Mouse (Mus musculus) liver, embryonic 13.5 days (tissue): ENCODE data around the gene Sema3b. TPM values are rescaled to one million over a fixed set of nuclear protein-coding genes. Genes with fewer than 3 reads are reported as not detected.
"Not testable (repeated sequence)": the region's sequence is repeated elsewhere in the genome, so short reads cannot be mapped to it uniquely, and the experiment has no call there.

Experiments used
- ATAC-seq: fragments of 200-750 bp; cut with Nextera tagmentation; 2 replicates; pipeline ENCODE4 v1.8.0; 2017; ENCODE audit warnings: low read depth, mild to moderate bottlenecking, moderate number of reproducible peaks, moderate library complexity
- DNase-seq: peaks from one replicate; pipeline ENCODE4 v3.0.0; 2022
- H3K27ac ChIP-seq: fragments of 300-500 bp; sonication (generic); 2 replicates; pipeline ENCODE4 v1.5.1; 2015; ENCODE audit warnings: moderate library complexity, mild to moderate bottlenecking, inconsistent platforms
- H3K27me3 ChIP-seq: fragments of 300-500 bp; sonication (generic); 2 replicates; pipeline ENCODE4 v1.6.1; 2015; ENCODE audit warnings: mild to moderate bottlenecking, inconsistent platforms
- H3K36me3 ChIP-seq: fragments of 300-500 bp; sonication (generic); 2 replicates; pipeline ENCODE4 v1.6.1; 2015; ENCODE audit warnings: mild to moderate bottlenecking, inconsistent platforms
- H3K4me1 ChIP-seq: fragments of 300-500 bp; sonication (generic); replicated peaks from 2 replicates; pipeline ENCODE4 v1.6.1; 2015; ENCODE audit warnings: inconsistent platforms
- H3K4me2 ChIP-seq: fragments of 300-500 bp; sonication (generic); 2 replicates; pipeline ENCODE4 v1.6.1; 2015; ENCODE audit warnings: inconsistent platforms, mild to moderate bottlenecking, moderate library complexity
- H3K4me3 ChIP-seq: fragments of 300-500 bp; sonication (generic); replicated peaks from 2 replicates; pipeline ENCODE4 v1.5.1; 2015; ENCODE audit warnings: mild to moderate bottlenecking, inconsistent platforms
- H3K9ac ChIP-seq: fragments of 300-500 bp; sonication (generic); 2 replicates; pipeline ENCODE4 v1.6.1; 2015; ENCODE audit warnings: mild to moderate bottlenecking, inconsistent platforms
- H3K9me3 ChIP-seq: fragments of 300-500 bp; sonication (generic); replicated peaks from 2 replicates; pipeline ENCODE4 v1.6.1; 2016; ENCODE audit warnings: inconsistent platforms
- WGBS: fragments of 180-500 bp; shearing (Covaris S2); methylation state at CpG from one replicate; pipeline ENCODE4 v1.1.7; 2015; ENCODE audit not compliant: insufficient replicate concordance; 5-methylcytosine and 5-hydroxymethylcytosine counted together
- polyA plus RNA-seq: library from polyadenylated mRNA; unstranded; fragments of >200 nt; fragmentation: Nextera tagmentation; extraction: Ambion mirVana; gene quantifications from 2 replicates; pipeline ENCODE4 v1.2.1, GENCODE M21; 2015

Sema3b gene
- polyA plus RNA-seq, 1 experiment from 2014 or later: 0.22 TPM

- H3K27ac ChIP-seq: peak overlapping the region; percentile 94
- ATAC-seq, H3K27me3 ChIP-seq, H3K9ac ChIP-seq, H3K9me3 ChIP-seq, H3K4me2 ChIP-seq, DNase-seq, H3K4me3 ChIP-seq: not testable (repeated sequence)
- peaks cover 81% of the 10 kb centered on the region for H3K4me1 ChIP-seq
- 73% methylated on average over 6 of the region's 6 CpGs for WGBS
- peaks cover 40% of the 10 kb centered on the region for H3K36me3 ChIP-seq
Measured at GRCm38 (mm10) chr9:107573774-107574173, 35.3 kb downstream of the Sema3b start.

GRCm38 (mm10) chr9:107572327-107572662, 36.7 kb downstream of the Sema3b start:
- H3K4me2 ChIP-seq: peak overlapping the region; percentile 92
- peak overlapping the region; percentile 94 for H3K27ac ChIP-seq

GRCm38 (mm10) chr9:107571534-107572326, 37.3 kb downstream of the Sema3b start:
- peak overlapping the region; percentile 86 for H3K4me3 ChIP-seq
- peaks cover 82% of the 10 kb centered on the region for H3K4me1 ChIP-seq
- no peaks in the 10 kb centered on the region for H3K9me3 ChIP-seq
- ATAC-seq (peak; percentile 43), DNase-seq (peak; percentile 51)
- H3K9ac ChIP-seq: peak overlapping the region; percentile 92
- peaks cover 40% of the 10 kb centered on the region for H3K36me3 ChIP-seq
- H3K27ac ChIP-seq: peak overlapping the region; percentile 94
- peak overlapping the region; percentile 92 for H3K4me2 ChIP-seq
- H3K27me3 ChIP-seq: no peaks in the 10 kb centered on the region
- 78% methylated on average over 22 of the region's 22 CpGs for WGBS

More at GRCm38 (mm10) chr9:107572327-107572662, 36.7 kb downstream of the Sema3b start:
- ATAC-seq (no peak), DNase-seq (no peak)
- Histone ChIP-seq H3K27me3 (no peaks in the 10 kb centered on the region), H3K9ac (peak overlapping the region; percentile 92), H3K9me3 (no peaks in the 10 kb centered on the region), H3K4me3 (peak overlapping the region; percentile 86; the same call in 1 of the 2 replicates), H3K4me1 (peaks cover 82% of the 10 kb centered on the region), H3K36me3 (peaks cover 40% of the 10 kb centered on the region)
- 92% methylated on average over 2 of the region's 2 CpGs for WGBS

GRCm38 (mm10) chr9:107570845-107571244, 38.2 kb downstream of the Sema3b start:
- peak overlapping the region; percentile 94 for H3K27ac ChIP-seq
- no peaks in the 10 kb centered on the region for H3K9me3 ChIP-seq
- peak; percentile 70 for DNase-seq
- peak overlapping the region; percentile 92 for H3K4me2 ChIP-seq
- peak overlapping the region; percentile 92 for H3K9ac ChIP-seq
- H3K27me3 ChIP-seq: no peaks in the 10 kb centered on the region
- peak; percentile 68 for ATAC-seq
- peak overlapping the region; percentile 86 for H3K4me3 ChIP-seq
- 31% methylated on average over 21 of the region's 21 CpGs for WGBS
- peaks cover 40% of the 10 kb centered on the region for H3K36me3 ChIP-seq
- H3K4me1 ChIP-seq: peaks cover 82% of the 10 kb centered on the region

GRCm38 (mm10) chr9:107570016-107570415, 39.0 kb downstream of the Sema3b start:
- no peaks in the 10 kb centered on the region for H3K27me3 ChIP-seq
- H3K4me3 ChIP-seq: peak overlapping the region; percentile 86
- peaks cover 82% of the 10 kb centered on the region for H3K4me1 ChIP-seq
- ATAC-seq (no peak), DNase-seq (no peak)
- peaks cover 46% of the 10 kb centered on the region for H3K36me3 ChIP-seq
- H3K4me2 ChIP-seq: peak overlapping the region; percentile 92
- H3K9ac ChIP-seq: peak overlapping the region; percentile 92
- peak overlapping the region; percentile 94 for H3K27ac ChIP-seq
- WGBS: 65% methylated on average over 13 of the region's 13 CpGs
- no peaks in the 10 kb centered on the region for H3K9me3 ChIP-seq

GRCm38 (mm10) chr9:107569270-107569669, 39.8 kb downstream of the Sema3b start:
- Histone ChIP-seq H3K4me2 (peak overlapping the region; percentile 92), H3K36me3 (peaks cover 49% of the 10 kb centered on the region), H3K27ac (peak overlapping the region; percentile 94), H3K27me3 (no peaks in the 10 kb centered on the region), H3K9ac (peak overlapping the region; percentile 92), H3K9me3 (no peaks in the 10 kb centered on the region), H3K4me1 (peaks cover 85% of the 10 kb centered on the region), H3K4me3 (peak overlapping the region; percentile 86)
- WGBS: 0% methylated on average over 23 of the region's 23 CpGs
- ATAC-seq (peak; percentile 7), DNase-seq (no peak)

- DNase-seq (peak; percentile 84), ATAC-seq (peak; percentile 75)
- Histone ChIP-seq H3K27ac (peak overlapping the region; percentile 94), H3K9ac (peak overlapping the region; percentile 92), H3K4me1 (peaks cover 90% of the 10 kb centered on the region), H3K9me3 (no peaks in the 10 kb centered on the region), H3K36me3 (peaks cover 47% of the 10 kb centered on the region), H3K4me2 (peak overlapping the region; percentile 92), H3K27me3 (no peaks in the 10 kb centered on the region), H3K4me3 (peak overlapping the region; percentile 86)
- WGBS: under 1% methylated on average over 41 of the region's 41 CpGs
Measured at GRCm38 (mm10) chr9:107568331-107569261, 40.4 kb downstream of the Sema3b start.

GRCm38 (mm10) chr9:107567702-107568319, 41.2 kb downstream of the Sema3b start, which contains the start of gene Hyal2:
Gene Hyal2 (plus strand): TSS chr9:107567945.
- no peaks in the 10 kb centered on the region for H3K9me3 ChIP-seq
- ATAC-seq: no peak
- peaks cover 40% of the 10 kb centered on the region for H3K36me3 ChIP-seq
- WGBS: 37% methylated on average over 18 of the region's 18 CpGs
- no peaks in the 10 kb centered on the region for H3K27me3 ChIP-seq
- H3K27ac ChIP-seq: peak within 1 kb of the TSS; percentile 94
- H3K4me3 ChIP-seq: peak within 1 kb of the TSS; percentile 86
- H3K4me2 ChIP-seq: peak within 1 kb of the TSS; percentile 92
- peak within 1 kb of the TSS; percentile 92 for H3K9ac ChIP-seq
- H3K4me1 ChIP-seq: peaks cover 85% of the 10 kb centered on the region
- no peak for DNase-seq

- 40% methylated on average over 3 of the region's 3 CpGs for WGBS
- H3K4me1 ChIP-seq: peaks cover 85% of the 10 kb centered on the region
- H3K9me3 ChIP-seq: no peaks in the 10 kb centered on the region
- 0 out of 2 replicates have a peak overlapping the region, but pooled peaks have one; percentile 86 for H3K4me3 ChIP-seq
- H3K9ac ChIP-seq: peak overlapping the region; percentile 92
- peak overlapping the region; percentile 92 for H3K4me2 ChIP-seq
- ATAC-seq (no peak), DNase-seq (no peak)
- no peaks in the 10 kb centered on the region for H3K27me3 ChIP-seq
- peaks cover 35% of the 10 kb centered on the region for H3K36me3 ChIP-seq
- H3K27ac ChIP-seq: peak overlapping the region; percentile 94
Measured at GRCm38 (mm10) chr9:107566855-107567254, 42.2 kb downstream of the Sema3b start.

- 0 out of 2 replicates have a peak overlapping the region, but pooled peaks have one; percentile 7 for H3K9ac ChIP-seq
- no peaks in the 10 kb centered on the region for H3K9me3 ChIP-seq
- ATAC-seq (no peak), DNase-seq (peak; percentile 65)
- H3K36me3 ChIP-seq: peaks cover 35% of the 10 kb centered on the region
- H3K4me1 ChIP-seq: peaks cover 84% of the 10 kb centered on the region
- H3K27me3 ChIP-seq: no peaks in the 10 kb centered on the region
- H3K27ac ChIP-seq: peak overlapping the region; percentile 94
- peak overlapping the region; percentile 92 for H3K4me2 ChIP-seq
- H3K4me3 ChIP-seq: no peak overlapping the region
- WGBS: 51% methylated on average over 15 of the region's 15 CpGs
Measured at GRCm38 (mm10) chr9:107566041-107566709, 42.9 kb downstream of the Sema3b start.
